Mouse (Mus musculus) embryonic stem cell, embryonic (primary cell): ENCODE results near the gene Gm20388.

Experiments used
- CTCF ChIA-PET, 4 experiments: fragments of 300-600 bp in 2 of 4; fragments of 350-600 bp in 2 of 4; sonication (Branson Sonifier 250); formaldehyde crosslinking; loops; one replicate each; lab custom pipeline; 2022; ENCODE audit warnings: inconsistent platforms in 2 of 4; lab: Charles Lee
- POLR2A ChIA-PET, 4 experiments: fragments of 300-600 bp in 2 of 4; fragments of 350-600 bp in 2 of 4; sonication (Branson Sonifier 250); formaldehyde crosslinking; loops; one replicate each; lab custom pipeline; 2022; ENCODE audit warnings: antibody characterized with exemption in 4 of 4, inconsistent platforms in 1 of 4; lab: Charles Lee

The Gm20388 gene

DNA sequence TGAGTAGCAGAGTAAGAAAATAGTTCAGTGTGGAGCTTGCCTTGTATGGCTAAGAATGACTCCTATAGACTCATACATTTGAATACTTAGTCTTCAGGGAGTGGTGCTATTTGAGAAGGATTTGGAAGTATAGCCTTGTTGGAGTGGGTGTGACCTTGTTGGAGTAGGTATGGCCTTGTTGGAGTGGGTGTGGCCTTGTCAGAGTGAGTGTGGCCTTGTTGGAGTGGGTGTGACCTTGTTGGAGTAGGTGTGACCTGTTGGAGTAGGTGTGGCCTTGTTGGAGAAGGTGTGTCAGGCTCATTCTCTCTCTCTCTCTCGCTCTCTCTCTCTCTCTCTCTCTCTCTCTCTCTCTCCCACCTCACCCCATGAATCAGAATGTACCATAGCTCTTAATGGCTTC is 1338.8 kb downstream of the Gm20388 start:
- CTCF ChIA-PET, result no interaction called here

DNA sequence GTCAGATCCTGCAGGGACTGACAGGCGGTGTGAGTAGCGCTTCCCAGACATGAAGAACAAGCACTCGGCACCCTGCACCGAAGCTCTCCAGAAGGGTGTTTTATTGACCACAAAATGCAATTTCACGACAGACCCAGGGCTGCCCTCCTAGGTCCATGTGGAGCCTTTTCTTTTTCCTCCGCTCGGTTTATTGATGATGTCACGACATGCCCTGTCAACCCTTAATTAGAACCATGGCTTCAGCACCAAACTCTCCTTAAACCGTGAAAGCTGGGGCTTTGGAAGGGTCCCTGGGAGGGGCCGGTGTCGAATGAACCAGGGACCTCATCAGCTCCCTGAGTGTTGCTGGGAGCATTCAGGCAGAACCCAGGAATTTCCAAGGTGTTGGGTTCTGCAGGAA is 1340.4 kb downstream of the Gm20388 start:
- CTCF ChIA-PET, result no interaction called here
- POLR2A ChIA-PET, result no interaction called here

More for the DNA sequence above, 1338.8 kb downstream of the Gm20388 start:
- POLR2A ChIA-PET, result interaction anchor here in 1 of 4 experiments (0.6 to 1.0 kb wide), 3 partner anchors 23 to 131 kb away, joined by 3 read pairs; no protein-coding TSS in a partner anchor

DNA sequence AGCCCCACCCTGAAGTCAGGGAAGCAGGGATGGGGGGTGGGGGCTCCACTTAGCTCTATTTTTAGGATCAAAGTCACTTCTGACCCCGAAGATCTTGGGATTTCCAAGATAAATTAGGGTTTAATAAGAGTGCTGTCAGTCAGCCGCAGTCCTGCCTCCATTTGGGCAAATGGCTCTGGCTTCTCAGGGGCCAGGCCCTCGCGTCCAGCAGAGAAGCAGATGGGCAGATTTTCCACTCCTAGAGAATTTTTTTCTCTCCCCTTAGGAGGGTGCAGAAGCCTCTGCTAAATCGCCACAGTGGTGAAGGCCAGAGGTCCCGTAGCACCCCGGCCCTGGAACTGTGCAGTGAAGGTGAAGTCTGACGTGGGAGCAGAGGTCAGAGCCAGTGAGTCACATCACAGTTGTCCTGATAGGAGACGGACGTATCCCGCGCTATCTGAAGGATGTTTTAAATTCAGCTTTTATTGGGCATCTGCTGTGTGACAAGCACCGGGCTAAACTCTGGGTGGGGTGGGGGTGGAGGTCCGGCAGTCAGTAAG is 1345.2 kb downstream of the Gm20388 start:
- CTCF ChIA-PET, result no interaction called here
- POLR2A ChIA-PET, result interaction anchor here in 1 of 4 experiments (0.6 kb wide), 1 partner anchor 9 kb away, joined by 4 read pairs; no protein-coding TSS in a partner anchor

DNA sequence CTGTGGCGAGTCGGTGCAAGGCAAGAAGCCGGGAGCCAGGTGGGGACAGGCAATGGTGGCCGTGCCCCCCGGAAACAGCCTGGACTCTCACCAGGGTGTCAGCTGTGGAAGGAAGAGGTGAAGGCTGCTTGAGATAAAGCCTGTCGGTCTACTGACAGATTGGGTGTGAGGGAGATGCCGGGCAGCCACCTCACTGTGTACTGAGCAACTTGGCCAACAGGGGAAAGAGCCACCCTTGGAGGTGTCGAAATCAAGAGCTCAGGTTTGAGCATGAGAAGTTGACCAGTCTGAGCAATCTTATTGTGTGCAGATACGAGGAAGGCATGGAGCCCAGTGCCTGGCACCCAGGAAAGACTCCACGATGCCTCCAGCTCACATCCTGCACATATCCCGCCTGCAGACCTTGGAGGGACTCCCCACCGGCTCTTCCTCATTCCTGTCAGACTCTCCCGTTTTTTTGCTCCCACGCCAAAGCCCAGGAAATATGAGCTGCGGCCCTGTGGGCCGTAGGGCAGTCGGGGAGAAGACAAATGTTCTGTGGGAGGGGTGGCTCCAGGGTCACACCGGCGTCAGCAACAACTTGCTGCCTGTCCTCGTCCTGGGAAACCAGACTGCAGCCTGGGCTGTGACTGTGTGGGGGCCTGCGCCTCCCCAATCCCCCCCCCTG is 1347.6 kb downstream of the Gm20388 start:
- ChIA-PET CTCF (interaction anchor here in 2 of 4 experiments (0.6 to 1.1 kb wide), 7 partner anchors 14 to 430 kb away, joined by 3 to 5 read pairs (median 3); no protein-coding TSS in a partner anchor), POLR2A (no interaction called here)

DNA sequence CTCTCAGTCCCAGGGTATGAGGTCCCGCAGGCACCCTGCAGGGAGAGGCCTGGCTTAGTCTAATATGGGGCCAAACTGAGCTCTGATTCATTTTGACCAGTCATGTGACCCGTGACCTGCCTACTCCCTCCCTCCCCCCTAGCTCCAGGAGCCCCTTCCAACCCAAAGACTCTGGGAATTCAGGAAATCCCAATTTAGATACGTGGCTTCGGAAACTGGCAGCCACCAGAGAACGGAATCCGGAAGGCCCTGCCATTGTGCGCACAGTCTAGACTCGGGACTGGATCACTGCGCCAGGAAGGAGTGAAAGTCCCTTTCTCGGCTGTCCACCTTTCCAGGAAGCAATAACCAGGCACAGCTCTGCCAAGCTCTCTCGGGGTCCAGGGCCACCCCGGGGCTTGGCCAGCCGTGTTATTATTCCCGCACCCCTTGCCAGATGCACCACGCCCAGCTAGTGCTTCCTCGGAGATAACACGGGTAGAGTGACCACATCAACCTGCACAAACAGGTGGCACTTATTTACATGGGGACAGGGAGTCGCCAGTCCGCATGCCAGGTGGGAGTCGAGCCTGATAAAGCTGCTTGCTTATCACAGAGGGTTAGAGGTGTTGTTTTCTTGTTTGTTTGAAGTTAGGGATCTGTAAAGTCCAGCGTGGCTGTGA is 1352.2 kb downstream of the Gm20388 start:
- ChIA-PET CTCF (interaction anchor here in 1 of 4 experiments (1.4 to 1.8 kb wide), 2 partner anchors 28 to 44 kb away, joined by 5 read pairs; no protein-coding TSS in a partner anchor), POLR2A (interaction anchor here in 3 of 4 experiments (0.6 to 1.3 kb wide), 6 partner anchors 9 to 117 kb away, joined by 3 to 5 read pairs (median 3); no protein-coding TSS in a partner anchor)

DNA sequence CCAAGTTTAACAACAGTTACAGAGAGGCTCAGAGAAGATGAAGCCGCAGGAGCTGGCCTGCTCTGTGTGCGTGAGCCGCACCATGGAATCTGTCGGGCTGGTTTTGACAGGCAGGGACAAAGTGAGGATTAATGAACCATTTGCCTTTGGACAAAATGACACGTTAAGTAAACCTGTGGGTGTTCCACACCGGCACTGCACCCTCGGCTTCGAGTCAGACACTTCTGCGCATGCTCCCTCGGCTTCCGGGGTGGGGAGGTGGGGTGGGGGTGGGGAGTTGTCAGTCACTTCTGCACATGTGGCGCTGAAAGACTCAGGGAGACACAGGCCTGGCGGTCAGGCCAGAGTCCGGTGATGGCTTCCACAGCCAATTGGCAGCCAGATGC is 1352.7 kb downstream of the Gm20388 start:
- ChIA-PET POLR2A (interaction anchor here (0.6 to 1.3 kb wide), 5 partner anchors 9 to 667 kb away, joined by 3 to 5 read pairs (median 3); no protein-coding TSS in a partner anchor), CTCF (interaction anchor here in 1 of 4 experiments (1.4 kb wide), 1 partner anchor 45 kb away, joined by 5 read pairs; no protein-coding TSS in a partner anchor)

DNA sequence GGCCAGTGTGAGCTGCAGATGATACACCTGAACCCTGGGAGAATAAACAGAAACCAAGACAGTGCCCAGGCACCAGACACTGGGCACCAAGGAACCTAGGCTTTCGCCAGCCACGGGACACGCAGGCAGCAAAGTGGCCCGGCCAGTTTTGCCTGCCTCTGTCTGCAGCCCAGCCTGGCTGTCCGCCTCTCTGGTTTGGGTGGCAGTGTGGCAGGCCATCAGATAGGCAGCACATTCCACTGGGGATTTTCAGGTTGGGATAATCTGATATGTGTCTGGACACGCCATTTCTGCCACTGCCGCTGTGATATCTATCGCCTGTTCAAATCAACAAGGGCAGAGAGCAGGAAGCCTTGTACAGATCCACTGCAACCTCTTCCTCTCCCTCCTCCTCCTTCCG is 1353.6 kb downstream of the Gm20388 start:
- CTCF ChIA-PET, result no interaction called here
- POLR2A ChIA-PET, result interaction anchor here in 1 of 4 experiments (0.7 kb wide), 1 partner anchor 666 kb away, joined by 3 read pairs; no protein-coding TSS in a partner anchor

DNA sequence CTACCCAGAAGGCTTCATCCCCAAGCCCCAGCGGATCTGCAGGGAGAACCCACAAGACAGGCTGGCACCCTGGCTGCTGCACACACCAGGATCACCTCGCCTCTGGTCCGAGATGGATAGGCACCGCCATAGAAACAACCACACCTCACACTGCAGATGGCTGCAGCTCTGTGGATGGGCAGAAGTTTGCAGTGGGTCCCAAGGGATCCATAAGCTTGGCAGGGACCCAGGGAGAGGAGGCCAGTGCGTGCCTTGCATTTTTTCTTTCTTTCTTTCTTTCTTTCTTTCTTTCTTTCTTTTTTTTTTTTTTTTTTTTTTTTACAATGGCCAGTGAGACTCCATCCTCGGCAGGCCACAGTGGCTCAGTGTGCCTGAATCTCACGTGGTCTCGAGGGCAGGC is 1360.9 kb downstream of the Gm20388 start:
- ChIA-PET POLR2A (interaction anchor here in 3 of 4 experiments (0.5 to 2.0 kb wide), 5 partner anchors 9 to 307 kb away, joined by 3 to 5 read pairs (median 3); partner anchors contain the start of gene Fbxo31 (in 1 of the 3)), CTCF (interaction anchor here in 3 of 4 experiments (0.6 to 1.3 kb wide), 4 partner anchors 26 to 333 kb away, joined by 3 to 10 read pairs (median 3); no protein-coding TSS in a partner anchor)

DNA sequence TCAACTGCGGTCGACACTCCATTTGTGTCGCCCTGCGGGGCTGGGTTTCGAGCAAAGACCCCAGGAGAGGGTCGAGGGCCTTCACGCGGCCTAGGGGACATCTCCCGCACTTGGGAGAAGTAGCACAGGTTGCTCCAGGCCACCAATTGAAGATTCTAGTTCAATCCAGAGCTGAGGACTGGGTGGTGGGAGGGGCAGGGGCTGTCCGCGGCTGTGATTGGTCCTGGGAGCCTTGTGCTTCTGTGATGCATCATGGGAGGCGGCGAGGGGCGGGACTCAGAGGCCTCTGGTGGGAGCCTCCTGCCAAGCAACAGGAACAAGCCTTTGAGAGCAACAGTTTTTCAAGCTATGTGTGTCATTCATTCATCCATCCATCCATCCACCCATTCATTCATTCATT is 1362.6 kb downstream of the Gm20388 start:
- ChIA-PET POLR2A (interaction anchor here in 3 of 4 experiments (0.8 to 2.0 kb wide), 8 partner anchors 8 to 501 kb away, joined by 3 to 5 read pairs (median 3); no protein-coding TSS in a partner anchor), CTCF (interaction anchor here in 3 of 4 experiments (0.5 to 1.3 kb wide), 8 partner anchors 8 to 1189 kb away, joined by 3 to 4 read pairs (median 3); no protein-coding TSS in a partner anchor)

DNA sequence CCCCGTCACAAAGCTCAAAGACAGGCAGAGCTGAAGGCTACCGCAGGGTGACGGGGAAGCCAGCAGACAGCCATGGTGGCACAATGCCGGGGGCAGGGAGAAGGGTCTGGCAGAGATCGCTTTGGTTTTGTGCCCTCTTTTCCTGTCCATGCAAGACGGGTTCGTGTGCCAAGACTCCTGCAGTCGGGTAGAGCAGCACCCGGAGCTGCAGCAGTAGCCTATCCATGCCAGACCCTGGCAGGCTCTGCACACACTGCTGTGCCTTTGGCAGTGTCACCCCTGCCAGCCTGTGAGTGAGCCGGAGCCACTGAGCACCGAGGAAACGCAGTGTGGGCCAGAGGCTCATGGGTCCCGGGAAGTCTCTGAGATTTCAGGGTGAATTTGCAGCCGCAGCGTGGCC is 1363.0 kb downstream of the Gm20388 start:
- POLR2A ChIA-PET, result interaction anchor here in 3 of 4 experiments (0.8 to 2.0 kb wide), 8 partner anchors 9 to 501 kb away, joined by 3 to 5 read pairs (median 3); no protein-coding TSS in a partner anchor
- CTCF ChIA-PET, result interaction anchor here (0.6 to 1.0 kb wide), 4 partner anchors 8 to 100 kb away, joined by 3 to 4 read pairs (median 3); no protein-coding TSS in a partner anchor

DNA sequence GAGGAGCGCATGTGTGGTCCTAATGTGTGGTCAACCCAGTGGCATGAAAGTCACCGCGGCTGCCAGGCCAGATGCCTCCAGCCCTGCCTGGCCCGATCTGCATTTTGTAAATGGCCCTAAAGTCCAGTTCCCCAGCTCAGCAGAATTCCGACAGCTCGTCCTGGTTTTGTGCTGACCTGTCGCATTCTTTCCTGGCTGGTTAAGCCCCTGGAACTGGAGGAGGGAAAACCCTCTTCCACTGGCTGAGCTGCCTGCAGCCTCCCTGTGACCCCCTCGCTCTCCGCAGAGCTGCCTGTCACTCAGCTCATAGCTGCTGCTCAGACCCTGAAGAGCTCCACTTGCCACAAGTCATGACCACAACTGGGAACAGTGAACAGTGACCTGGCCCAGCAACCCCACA is 1369.8 kb downstream of the Gm20388 start:
- ChIA-PET CTCF (interaction anchor here in 1 of 4 experiments (0.6 kb wide), 1 partner anchor 229 kb away, joined by 4 read pairs; no protein-coding TSS in a partner anchor), POLR2A (no interaction called here)

DNA sequence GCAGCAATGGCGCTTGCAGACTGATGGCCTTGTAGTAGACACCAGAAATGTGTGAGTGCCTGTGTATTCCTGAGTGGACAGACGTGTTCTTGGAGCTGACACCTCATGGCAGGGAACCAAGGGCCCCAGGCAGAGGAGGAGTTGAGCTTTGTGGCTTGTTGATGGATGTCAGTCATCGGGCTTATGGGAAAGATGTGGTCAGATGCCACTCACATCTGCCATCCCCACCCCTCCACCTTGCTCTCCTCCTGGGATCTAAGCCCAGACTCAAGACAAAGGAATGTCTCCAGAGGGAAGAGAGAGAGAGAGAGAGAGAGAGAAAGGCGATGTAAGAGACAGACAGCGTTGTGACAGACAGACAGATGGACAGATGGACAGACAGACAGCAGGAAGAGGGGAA is 1378.7 kb downstream of the Gm20388 start:
- POLR2A ChIA-PET, result interaction anchor here in 1 of 4 experiments (1.7 kb wide), 1 partner anchor 11 kb away, joined by 4 read pairs; no protein-coding TSS in a partner anchor

DNA sequence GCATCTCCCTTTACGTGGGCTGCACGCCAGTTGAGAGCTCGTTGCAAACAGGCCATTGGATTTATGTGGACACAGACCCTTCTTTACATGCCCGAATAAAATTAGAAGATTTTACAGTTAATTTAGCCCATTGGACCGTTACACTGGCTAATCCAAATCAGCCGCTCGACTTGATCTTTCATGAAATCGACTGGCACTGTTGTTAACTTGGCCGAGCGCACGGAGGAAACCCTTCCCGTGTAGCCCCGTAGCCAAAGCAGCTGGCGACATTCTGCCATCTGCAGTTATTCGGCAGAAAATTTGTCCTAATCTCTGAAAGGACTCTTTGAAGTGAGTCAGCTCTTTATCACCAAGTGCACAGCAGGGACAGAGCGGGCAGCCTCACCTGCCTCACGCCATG is 1379.9 kb downstream of the Gm20388 start:
- ChIA-PET CTCF (interaction anchor here in 1 of 4 experiments (0.6 kb wide), 1 partner anchor 242 kb away, joined by 3 read pairs; no protein-coding TSS in a partner anchor), POLR2A (interaction anchor here in 1 of 4 experiments (0.7 kb wide), 1 partner anchor 69 kb away, joined by 3 read pairs; no protein-coding TSS in a partner anchor)

More for the DNA sequence above, 1378.7 kb downstream of the Gm20388 start:
- CTCF ChIA-PET, result interaction anchor here in 3 of 4 experiments (0.6 to 0.7 kb wide), 4 partner anchors 42 to 981 kb away, joined by 3 to 7 read pairs (median 4); no protein-coding TSS in a partner anchor

DNA sequence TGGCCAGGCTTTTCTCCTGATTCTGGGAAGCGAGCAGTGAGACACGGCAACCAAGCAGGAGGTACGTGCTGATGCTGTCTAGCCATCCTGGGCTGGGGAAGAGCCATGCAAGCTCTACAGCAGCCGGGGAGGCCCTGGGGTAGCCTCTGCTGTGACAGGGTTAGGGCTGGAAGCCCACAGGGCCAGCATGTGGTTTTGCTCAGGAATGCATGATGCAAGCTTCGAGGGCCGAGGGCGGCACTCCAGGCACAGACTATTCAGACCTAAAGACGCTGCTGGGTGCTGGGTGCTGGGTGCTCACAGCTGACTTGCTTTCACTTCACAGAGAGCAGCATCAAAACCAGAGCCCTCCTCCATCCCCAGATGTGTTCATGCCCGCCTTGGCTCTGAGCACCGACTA is 1382.8 kb downstream of the Gm20388 start:
- POLR2A ChIA-PET, result no interaction called here
- CTCF ChIA-PET, result interaction anchor here in 1 of 4 experiments (0.6 kb wide), 1 partner anchor 18 kb away, joined by 3 read pairs; no protein-coding TSS in a partner anchor

DNA sequence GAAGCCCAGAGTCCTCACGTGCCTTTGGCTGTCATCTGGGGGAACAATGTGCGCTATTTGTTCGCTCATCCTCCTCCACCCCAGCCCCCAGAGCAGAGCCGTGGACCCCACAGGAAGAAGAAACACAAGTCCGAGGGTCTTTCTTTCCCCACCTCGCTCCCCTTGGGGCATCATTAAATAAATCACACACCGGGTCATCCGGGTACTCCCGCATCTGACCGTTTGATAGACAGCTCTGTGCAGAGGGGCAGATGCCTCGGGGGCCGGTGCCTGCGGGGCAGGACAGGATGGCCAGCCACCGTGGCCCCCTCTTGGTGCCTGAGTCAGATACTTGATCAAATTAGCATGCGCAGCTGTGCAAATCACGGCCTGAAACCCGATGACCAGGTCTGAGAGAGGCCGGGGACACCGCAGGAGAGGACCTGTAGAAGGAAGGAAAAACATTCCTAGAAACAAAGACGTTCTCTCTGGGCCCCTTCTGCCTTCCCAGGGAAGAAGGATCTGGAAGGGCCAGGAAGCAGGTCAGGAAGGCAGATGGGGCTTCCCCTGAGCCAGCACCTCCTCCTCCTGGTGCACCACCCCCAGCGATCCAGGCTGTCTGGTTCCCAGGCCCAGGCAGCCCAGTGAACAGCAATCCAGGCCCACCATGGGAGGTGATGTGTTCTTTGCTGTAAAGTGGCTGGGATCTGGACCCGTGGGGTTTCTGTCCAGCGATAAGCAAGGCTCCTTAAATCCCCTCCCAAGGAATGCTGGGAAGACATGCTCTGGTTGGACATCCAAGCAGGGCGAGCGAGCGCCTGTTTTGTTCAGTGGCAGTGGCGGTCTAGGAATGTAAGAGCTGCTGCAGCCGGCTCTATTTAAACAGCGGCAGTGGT is 1383.8 kb downstream of the Gm20388 start:
- POLR2A ChIA-PET, result no interaction called here
- CTCF ChIA-PET, result no interaction called here

DNA sequence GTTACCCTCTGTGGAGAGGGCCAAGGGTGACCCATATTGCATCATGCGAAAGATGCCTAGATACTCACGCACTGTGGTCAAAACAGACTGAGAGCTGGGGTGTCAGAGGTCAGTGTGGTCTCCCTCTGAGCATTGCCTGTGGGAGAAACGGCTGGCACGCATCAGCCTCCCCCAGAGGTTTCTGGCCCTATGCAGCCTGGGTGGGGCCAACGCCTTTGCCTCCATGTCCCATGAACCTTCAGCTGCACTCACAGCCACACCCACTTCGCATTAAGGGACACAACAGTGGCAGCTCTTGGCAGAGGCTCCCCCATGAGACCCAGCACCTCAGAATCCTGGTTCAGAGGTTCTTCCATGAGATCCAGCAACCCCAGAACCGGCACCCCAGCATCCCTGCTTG is 1385.4 kb downstream of the Gm20388 start:
- CTCF ChIA-PET, result no interaction called here
- POLR2A ChIA-PET, result interaction anchor here in 1 of 4 experiments (0.7 kb wide), 1 partner anchor 262 kb away, joined by 7 read pairs; no protein-coding TSS in a partner anchor

DNA sequence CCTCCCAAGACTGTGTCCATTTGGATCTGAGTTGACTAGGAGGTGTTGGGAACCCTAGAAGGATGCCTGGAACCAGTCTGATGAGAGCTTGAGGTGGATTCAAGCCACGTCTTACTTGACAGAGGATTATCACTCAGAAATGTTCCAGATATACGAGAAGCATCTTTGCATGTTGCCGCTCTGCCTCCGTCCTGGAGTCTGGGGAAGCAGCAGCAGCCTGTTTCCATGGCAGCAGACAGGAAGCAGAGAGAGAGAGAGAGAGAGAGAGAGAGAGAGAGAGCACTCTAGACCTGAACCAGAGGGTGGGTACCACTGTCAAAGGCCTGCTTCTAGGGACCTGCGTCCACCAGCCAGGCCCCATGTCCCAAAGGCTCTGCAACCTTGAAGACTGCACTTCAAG is 1386.0 kb downstream of the Gm20388 start:
- ChIA-PET CTCF (interaction anchor here in 1 of 4 experiments (0.7 kb wide), 1 partner anchor 60 kb away, joined by 10 read pairs; no protein-coding TSS in a partner anchor), POLR2A (interaction anchor here in 1 of 4 experiments (0.7 kb wide), 1 partner anchor 262 kb away, joined by 7 read pairs; no protein-coding TSS in a partner anchor)
